Mouse (Mus musculus) A20 (cell line): ENCODE results near the gene Cfap58.

Experiments
- DNase-seq: peaks from one replicate; pipeline ENCODE4 v3.0.0-alpha.2; 2011; ENCODE audit warnings: low read depth, low spot score

Gene Cfap58

DNA sequence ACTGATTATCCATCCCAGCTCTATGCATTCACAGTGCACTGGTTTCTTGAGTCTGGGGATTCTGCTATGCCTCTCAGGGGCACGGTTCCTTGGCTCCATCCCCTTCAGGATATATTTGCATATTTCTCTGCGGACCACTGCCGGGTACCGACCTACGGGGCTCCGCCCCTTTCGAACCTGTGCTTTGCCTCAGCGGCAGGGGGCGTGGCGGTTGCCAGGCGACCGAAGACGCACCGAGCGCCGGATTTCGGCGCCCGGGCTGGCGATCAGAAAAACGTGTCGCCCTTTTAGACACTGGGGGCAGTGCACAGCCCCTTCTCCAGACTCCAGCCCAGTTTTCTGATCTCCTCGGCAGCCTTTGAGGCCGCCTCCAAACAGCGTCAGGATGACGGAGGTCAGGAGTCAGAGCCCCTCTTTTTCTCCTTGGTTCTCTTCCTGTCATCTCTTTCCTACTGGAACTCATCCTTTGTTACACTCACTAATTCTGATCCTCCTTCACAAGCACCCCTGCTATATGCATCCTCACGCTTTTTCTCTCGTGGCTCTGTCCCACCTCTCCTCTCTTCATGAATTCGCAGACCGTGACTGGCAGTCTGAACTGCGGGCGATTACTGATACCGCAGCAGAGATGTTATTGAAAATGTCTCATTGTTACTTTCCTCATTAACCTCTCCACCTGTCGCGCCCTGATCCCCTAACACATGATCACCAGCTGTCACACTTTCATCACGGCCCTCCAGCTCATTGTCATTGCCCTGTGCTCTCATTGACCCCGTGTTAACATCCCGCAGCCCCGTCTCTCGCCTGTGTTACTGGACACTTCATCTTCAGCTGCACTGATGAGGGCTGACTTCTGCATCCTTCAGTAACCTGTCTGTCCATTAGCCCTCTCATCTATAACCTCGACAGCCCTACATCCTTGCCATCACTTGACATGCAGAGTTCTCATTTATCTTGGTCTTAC lies at the start of gene Cfap58:
TSS of gene Cfap58 (plus strand) at position 233 of the 964 bp plus-strand sequence.
- DNase-seq: peak; percentile 95

GRCm38 (mm10) chr19:47888037-47888436 lies 49.4 kb upstream of the Cfap58 start:
- DNase-seq: no peak

DNA sequence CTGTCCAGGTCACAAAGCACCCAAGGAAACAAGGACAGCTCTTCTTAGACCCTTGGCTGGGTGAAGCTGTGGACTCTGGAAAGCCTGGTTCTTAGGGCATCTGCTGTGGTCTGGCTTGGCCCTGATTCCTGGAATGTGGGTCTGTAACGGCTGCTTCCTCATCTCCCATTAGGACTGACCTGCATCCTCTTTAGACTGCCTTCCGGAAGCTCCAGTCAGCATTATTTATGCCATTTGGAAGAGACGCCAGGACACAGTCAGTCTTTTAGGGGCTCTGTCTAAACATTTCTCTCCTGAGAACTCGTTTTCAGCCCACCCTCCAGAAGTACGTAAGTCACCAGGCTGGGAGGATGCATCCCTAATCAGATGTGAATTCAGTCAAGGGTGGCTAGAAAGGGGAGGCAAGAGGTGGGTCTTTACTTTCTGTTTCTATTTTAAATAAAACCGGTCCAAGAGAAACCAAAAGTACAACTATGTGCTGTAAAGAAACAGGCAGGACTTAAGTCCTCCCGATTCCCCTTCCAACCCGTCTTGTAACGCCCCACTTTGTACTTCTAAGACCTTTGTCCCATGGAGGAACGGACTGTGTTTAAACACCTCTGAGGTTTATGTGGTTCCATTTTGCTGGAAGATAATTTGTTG lies 46.9 kb upstream of the Cfap58 start:
- DNase-seq: no peak

GRCm38 (mm10) chr19:47891562-47892312 lies 45.7 kb upstream of the Cfap58 start:
- no peak for DNase-seq

DNA sequence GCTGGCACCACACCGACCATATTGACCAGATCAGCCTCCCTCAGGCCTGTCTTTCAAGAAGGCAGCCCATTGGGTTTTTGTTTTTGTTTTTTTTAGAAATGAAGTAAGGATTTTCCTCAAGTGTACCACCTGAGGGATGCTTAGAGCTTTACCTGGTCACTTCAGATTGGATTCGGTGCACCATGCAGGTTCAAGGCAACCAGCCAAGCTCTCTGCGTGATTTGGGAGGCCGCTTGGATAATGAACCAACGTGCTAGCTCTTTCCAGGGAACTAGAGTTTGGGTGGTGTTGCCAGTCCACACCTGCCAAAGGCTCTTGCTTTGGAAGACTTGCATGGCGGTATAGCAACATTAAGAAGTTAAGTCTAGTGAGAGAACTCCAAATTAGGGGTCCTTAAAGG lies 44.4 kb upstream of the Cfap58 start:
- DNase-seq: no peak

DNA sequence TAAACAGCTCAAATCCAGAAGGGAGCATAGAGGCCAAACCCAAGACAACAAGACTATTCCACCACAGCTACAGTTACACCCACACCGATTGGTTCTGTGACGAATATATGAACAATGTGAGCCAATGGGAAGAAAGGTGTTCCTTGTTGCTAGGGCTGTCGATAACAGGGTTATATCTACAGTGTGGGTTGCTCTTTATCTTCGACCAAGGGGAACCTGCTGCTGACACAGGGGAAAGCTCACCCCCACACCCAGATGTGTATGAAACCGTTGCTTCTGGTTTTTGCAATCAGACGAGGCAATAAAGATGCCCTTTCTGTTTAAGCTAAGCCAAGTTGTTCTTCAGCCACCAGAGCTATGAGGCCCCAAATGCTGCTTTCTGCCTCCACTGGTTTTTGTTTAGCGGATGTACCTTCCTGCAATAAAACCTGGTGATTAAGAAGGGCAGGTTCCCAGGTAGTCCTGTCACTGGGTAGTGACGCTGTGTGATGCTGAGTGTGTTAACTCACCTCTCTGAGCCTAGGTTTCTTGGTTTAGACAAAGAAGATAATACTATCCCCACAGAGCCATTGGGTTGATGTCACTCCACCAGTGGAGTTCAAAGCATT lies 38.9 kb upstream of the Cfap58 start:
- DNase-seq: no peak

GRCm38 (mm10) chr19:47900012-47900411 lies 37.5 kb upstream of the Cfap58 start:
- DNase-seq: no peak

GRCm38 (mm10) chr19:47900558-47900957 lies 36.9 kb upstream of the Cfap58 start:
- DNase-seq: no peak

GRCm38 (mm10) chr19:47902316-47903201 lies 34.9 kb upstream of the Cfap58 start:
- DNase-seq: no peak

DNA sequence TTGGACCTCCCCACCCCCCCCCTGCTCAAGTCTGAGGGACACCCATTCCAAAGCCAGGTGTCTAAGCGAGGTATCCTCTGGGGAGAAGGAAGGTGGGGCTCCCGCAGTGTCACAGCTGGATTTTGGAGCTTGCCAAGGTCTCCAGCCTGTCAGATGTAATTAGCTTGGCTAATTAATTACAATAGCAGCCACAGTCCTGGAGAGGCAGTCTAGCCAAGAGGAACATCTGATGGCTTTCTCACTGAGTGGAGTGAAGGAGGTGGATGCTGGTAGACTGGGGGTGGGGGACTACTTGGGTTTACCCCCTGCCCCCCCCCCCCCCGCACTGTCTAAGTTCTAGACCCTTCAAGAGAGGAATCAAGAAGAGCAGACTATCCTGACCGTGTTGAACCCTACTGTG lies 33.8 kb upstream of the Cfap58 start:
- no peak for DNase-seq

DNA sequence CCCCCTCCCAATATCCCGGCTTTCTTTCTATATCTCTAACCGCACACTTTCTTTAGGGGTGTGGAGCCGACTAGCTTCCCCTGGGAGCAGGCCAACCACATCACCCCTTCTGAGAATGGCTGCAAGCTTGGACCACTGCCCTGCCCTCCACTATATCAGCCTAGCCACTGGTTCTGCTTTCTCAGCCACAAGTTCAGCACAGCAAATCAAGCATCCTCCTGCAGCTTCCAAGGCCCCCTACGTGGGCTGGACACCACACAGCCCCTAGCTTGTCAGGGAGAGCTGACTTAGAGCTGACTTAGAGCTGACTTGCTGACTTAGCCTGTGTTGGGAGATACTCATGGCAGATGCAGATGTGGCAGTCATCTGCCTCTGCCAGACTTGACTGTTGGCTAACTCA lies 32.4 kb upstream of the Cfap58 start:
- no peak for DNase-seq

DNA sequence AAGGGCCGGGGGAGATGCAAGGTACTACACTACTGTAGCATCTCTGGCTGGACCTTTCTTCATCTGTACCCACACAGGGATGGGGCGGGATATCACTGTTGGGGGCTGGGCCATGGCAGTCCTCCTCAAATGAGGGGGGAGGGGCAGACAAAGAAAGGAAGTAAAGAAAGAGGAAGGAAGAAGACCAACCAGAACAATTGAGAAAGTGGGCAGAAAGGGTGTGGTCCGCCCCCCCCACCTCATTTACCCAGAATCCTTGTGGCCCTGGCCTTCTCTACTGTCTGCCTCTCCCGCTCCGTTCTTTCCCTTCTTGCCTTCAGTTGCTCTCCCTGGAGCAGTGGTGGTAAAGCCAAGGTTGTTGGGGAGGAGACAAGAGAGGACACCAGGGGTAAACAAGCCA lies 31.9 kb upstream of the Cfap58 start:
- DNase-seq: no peak

DNA sequence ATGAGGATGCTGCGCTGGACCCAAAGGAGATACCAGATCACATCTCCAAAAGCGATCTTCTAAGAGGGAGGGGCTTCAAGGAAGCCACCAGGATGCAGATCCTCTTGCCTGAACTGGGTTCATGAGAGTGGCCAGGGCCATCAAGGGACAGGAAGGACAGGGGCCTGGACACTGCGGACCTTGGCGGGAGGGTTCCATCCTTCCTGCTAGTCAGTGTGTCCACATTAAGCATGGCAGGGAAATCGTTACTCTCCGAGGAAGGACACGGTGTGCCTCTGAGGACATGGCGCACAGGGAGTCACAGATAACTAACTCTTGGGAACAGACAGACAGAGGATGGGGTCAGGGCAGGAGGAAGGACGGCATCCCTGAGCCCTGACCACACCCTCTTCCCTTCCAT lies 29.9 kb upstream of the Cfap58 start:
- no peak for DNase-seq

- DNase-seq: no peak
Measured at GRCm38 (mm10) chr19:47908961-47909371, 28.5 kb upstream of the Cfap58 start.

DNA sequence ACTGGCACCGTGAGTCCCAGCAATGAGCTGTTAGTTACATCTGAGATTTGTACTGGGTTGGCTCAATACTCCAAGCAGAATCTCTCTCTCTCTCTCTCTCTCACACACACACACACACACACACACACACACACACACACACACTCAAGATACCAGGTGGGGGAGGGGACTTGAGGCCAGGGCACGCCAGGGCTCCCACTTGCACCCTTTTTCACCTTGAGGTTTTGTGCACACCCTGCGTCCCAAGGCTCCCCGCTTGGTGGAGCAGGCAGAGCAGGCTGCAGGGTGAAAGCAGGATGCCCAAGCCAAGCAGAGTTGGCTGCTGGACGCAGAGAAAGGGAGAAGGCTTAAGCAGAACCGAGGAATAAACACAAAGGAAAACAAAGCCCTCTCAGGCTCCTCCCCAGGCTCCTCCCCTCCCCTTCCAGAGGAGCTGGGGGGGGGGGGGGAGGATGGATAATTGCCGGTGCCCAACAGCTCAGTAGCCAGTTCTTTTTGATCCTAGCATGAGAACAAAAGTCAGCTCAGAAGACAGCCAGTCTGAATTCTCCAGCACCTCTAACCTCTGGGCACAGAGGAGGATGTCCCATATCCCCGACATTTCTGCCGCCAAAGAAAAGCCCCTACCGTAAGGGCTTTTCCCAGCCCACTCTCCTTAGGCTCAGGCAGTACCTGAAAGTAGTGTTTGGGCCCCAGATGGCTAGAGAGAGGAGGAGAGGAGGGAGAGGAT lies 27.9 kb upstream of the Cfap58 start:
- DNase-seq: no peak

DNA sequence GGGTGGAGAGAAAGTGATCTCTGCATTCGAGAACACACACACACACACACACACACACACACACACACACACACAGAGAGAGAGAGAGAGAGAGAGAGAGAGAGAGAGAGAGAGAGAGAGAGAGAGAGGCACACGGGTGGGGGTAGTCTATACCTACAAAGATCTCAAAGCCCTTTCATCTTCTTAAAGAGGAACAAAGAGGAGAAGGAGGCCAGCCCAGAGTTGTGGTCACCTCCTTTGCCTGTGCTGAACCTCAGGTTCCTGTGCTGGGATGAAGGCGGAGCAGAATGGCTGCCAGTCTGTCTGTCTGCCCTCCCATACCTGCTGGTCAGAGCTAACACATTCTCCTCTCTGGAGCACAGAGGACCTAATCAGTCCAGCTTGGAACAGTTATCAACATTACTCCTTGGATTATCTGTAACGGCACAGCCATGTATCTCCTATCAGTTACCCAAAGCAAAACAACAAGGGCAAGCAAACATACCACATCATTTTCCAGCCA lies 27.3 kb upstream of the Cfap58 start:
- no peak for DNase-seq

GRCm38 (mm10) chr19:47910751-47911150 lies 26.7 kb upstream of the Cfap58 start:
- DNase-seq: no peak

DNA sequence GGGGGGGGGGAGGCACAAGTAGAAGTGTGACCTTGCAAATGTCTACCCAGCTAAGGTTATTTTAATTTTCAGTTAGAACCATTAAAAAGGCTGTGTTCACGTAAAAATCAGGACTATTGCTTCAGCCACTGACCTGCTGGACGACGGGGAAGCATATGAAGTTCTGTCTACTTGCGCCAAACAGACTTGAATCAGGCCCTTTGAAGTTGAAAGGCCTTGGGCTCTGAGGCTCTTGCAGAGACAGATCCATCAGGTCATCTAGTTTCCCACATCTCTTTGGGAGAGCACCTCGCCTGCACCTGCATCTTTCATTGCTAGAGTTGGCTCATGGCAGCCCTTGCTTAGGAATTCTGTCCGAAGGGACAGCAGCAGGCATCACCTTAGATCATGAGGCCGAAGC lies 24.1 kb upstream of the Cfap58 start:
- no peak for DNase-seq

GRCm38 (mm10) chr19:47914191-47914590 lies 23.3 kb upstream of the Cfap58 start:
- no peak for DNase-seq

- DNase-seq: peak; percentile 87
Measured at GRCm38 (mm10) chr19:47915251-47915650, 22.2 kb upstream of the Cfap58 start.
